Mouse (Mus musculus) stomach, embryonic 14.5 days (tissue): Measurements from ENCODE around the gene Entpd1. TPM values are rescaled to one million over a fixed set of nuclear protein-coding genes. Genes with fewer than 3 reads are reported as not detected.
"Not testable (repeated sequence)": the region's sequence is repeated elsewhere in the genome, so short reads cannot be mapped to it uniquely, and the experiment has no call there.

Experiments used
- ATAC-seq: fragments of 200-750 bp; cut with Nextera tagmentation; 2 replicates; pipeline ENCODE4 v1.8.0; 2017; ENCODE audit warnings: low read depth, moderate TSS enrichment; ENCODE audit not compliant: insufficient number of reproducible peaks, insufficient read depth, low FRiP score
- H3K27ac ChIP-seq: fragments of 300-500 bp; sonication (generic); 2 replicates; pipeline ENCODE4 v1.5.1; 2014; ENCODE audit warnings: mild to moderate bottlenecking, low read length, moderate library complexity, mixed read lengths
- H3K27me3 ChIP-seq: fragments of 300-500 bp; sonication (generic); 2 replicates; pipeline ENCODE4 v1.6.1; 2014; ENCODE audit warnings: low read length, control low read depth, mixed read lengths; ENCODE audit not compliant: control insufficient read depth, insufficient read depth
- H3K36me3 ChIP-seq: fragments of 300-500 bp; sonication (generic); 2 replicates; pipeline ENCODE4 v1.6.1; 2014; ENCODE audit warnings: mild to moderate bottlenecking, control low read depth, low read length, moderate library complexity, mixed read lengths; ENCODE audit not compliant: control insufficient read depth, insufficient read depth
- H3K4me1 ChIP-seq: fragments of 300-500 bp; sonication (generic); 2 replicates; pipeline ENCODE4 v1.6.1; 2014; ENCODE audit warnings: low read length, control low read depth, mixed read lengths; ENCODE audit not compliant: control insufficient read depth, insufficient read depth
- H3K4me2 ChIP-seq: fragments of 300-500 bp; sonication (generic); replicated peaks from 2 replicates; pipeline ENCODE4 v1.6.1; 2014; ENCODE audit warnings: low read depth, low read length, control low read depth
- H3K4me3 ChIP-seq: fragments of 300-500 bp; sonication (generic); 2 replicates; pipeline ENCODE4 v1.5.1; 2014; ENCODE audit warnings: low read depth, low read length, control low read depth
- H3K9ac ChIP-seq: fragments of 300-500 bp; sonication (generic); replicated peaks from 2 replicates; pipeline ENCODE4 v1.6.1; 2014; ENCODE audit warnings: low read depth, mild to moderate bottlenecking, control low read depth, low read length, moderate library complexity, mixed read lengths
- H3K9me3 ChIP-seq: fragments of 300-500 bp; sonication (generic); 2 replicates; pipeline ENCODE4 v1.6.1; 2016; ENCODE audit warnings: low read depth, low read length, control low read depth; ENCODE audit not compliant: control insufficient read depth
- WGBS: fragments of 180-500 bp; shearing (Covaris S2); extraction: QIAGEN DNeasy Blood & Tissue Kit; methylation state at CpG from one replicate; pipeline ENCODE4 v1.1.7; 2014; 5-methylcytosine and 5-hydroxymethylcytosine counted together
- polyA plus RNA-seq: library from polyadenylated mRNA; unstranded; fragments of >200 nt; fragmentation: Nextera tagmentation; extraction: Ambion mirVana; gene quantifications from 2 replicates; pipeline ENCODE4 v1.2.1, GENCODE M21; 2014

The Entpd1 gene
- polyA plus RNA-seq, 1 experiment from 2014 or later, result 11.3 TPM

- Histone ChIP-seq H3K36me3 (peaks cover 12% of the 10 kb centered on the region; the same call in 1 of the 2 replicates), H3K9ac (no peak overlapping the region), H3K4me3 (no peak overlapping the region), H3K9me3 (no peaks in the 10 kb centered on the region), H3K4me2 (no peak overlapping the region), H3K27me3 (no peaks in the 10 kb centered on the region), H3K27ac (no peak overlapping the region), H3K4me1 (no peaks in the 10 kb centered on the region)
- ATAC-seq, result no peak
- 93% methylated on average over 9 of the region's 9 CpGs for WGBS
These were observed 7.0 kb upstream of the Entpd1 start for GRCm38 (mm10) chr19:40605189-40605588.

GRCm38 (mm10) chr19:40607676-40608075, 4.5 kb upstream of the Entpd1 start:
- H3K36me3 ChIP-seq, result peaks cover 12% of the 10 kb centered on the region; the same call in 1 of the 2 replicates
- no peak overlapping the region for H3K27ac ChIP-seq
- H3K4me2 ChIP-seq, result no peak overlapping the region
- no peaks in the 10 kb centered on the region for H3K27me3 ChIP-seq
- H3K4me3 ChIP-seq, result no peak overlapping the region
- WGBS, result 85% methylated on average over 6 of the region's 6 CpGs
- H3K9ac ChIP-seq, result no peak overlapping the region
- peaks cover 5% of the 10 kb centered on the region for H3K4me1 ChIP-seq
- ATAC-seq, result no peak
- H3K9me3 ChIP-seq, result no peaks in the 10 kb centered on the region

GRCm38 (mm10) chr19:40614811-40615210, 2.6 kb downstream of the Entpd1 start:
- no peak overlapping the region for H3K9ac ChIP-seq
- no peaks in the 10 kb centered on the region for H3K27me3 ChIP-seq
- no peak overlapping the region for H3K4me2 ChIP-seq
- peaks cover 5% of the 10 kb centered on the region for H3K4me1 ChIP-seq
- H3K27ac ChIP-seq, result no peak overlapping the region
- WGBS, result 77% methylated on average over 7 of the region's 7 CpGs
- H3K4me3 ChIP-seq, result no peak overlapping the region
- ATAC-seq, result no peak
- H3K36me3 ChIP-seq, result no peaks in the 10 kb centered on the region
- H3K9me3 ChIP-seq, result no peaks in the 10 kb centered on the region

GRCm38 (mm10) chr19:40616021-40616420, 3.9 kb downstream of the Entpd1 start:
- Histone ChIP-seq H3K27me3 (no peaks in the 10 kb centered on the region), H3K27ac (no peak overlapping the region), H3K4me2 (no peak overlapping the region), H3K4me3 (no peak overlapping the region), H3K4me1 (peaks cover 4% of the 10 kb centered on the region), H3K36me3 (no peaks in the 10 kb centered on the region), H3K9ac (no peak overlapping the region), H3K9me3 (no peaks in the 10 kb centered on the region)
- ATAC-seq, result no peak
- 76% methylated on average over 7 of the region's 7 CpGs for WGBS

GRCm38 (mm10) chr19:40621616-40622015, 9.4 kb downstream of the Entpd1 start:
- not testable (repeated sequence) for H3K27ac ChIP-seq, H3K27me3 ChIP-seq, H3K9me3 ChIP-seq, H3K9ac ChIP-seq, H3K36me3 ChIP-seq, ATAC-seq, H3K4me2 ChIP-seq, H3K4me3 ChIP-seq, H3K4me1 ChIP-seq
- 52% methylated on average over 8 of the region's 26 CpGs for WGBS

GRCm38 (mm10) chr19:40625935-40626334, 13.8 kb downstream of the Entpd1 start:
- WGBS, result 55% methylated on average over 12 of the region's 12 CpGs
- Histone ChIP-seq H3K27me3 (no peaks in the 10 kb centered on the region), H3K36me3 (no peaks in the 10 kb centered on the region), H3K9ac (no peak overlapping the region), H3K9me3 (no peaks in the 10 kb centered on the region), H3K4me2 (no peak overlapping the region), H3K4me1 (no peaks in the 10 kb centered on the region), H3K4me3 (no peak overlapping the region), H3K27ac (no peak overlapping the region)
- ATAC-seq, result no peak

- Histone ChIP-seq H3K27ac (no peak overlapping the region), H3K9me3 (no peaks in the 10 kb centered on the region)
- ATAC-seq, result no peak
These were observed 16.8 kb downstream of the Entpd1 start for GRCm38 (mm10) chr19:40628950-40629349.

GRCm38 (mm10) chr19:40630096-40630495, 17.9 kb downstream of the Entpd1 start:
- 81% methylated on average over 3 of the region's 3 CpGs for WGBS
- H3K9ac ChIP-seq, result no peak overlapping the region
- no peak overlapping the region for H3K4me3 ChIP-seq
- H3K9me3 ChIP-seq, result no peaks in the 10 kb centered on the region
- H3K27me3 ChIP-seq, result no peaks in the 10 kb centered on the region
- H3K36me3 ChIP-seq, result no peaks in the 10 kb centered on the region
- H3K4me2 ChIP-seq, result no peak overlapping the region
- no peak for ATAC-seq
- H3K27ac ChIP-seq, result no peak overlapping the region
- H3K4me1 ChIP-seq, result no peaks in the 10 kb centered on the region

More at GRCm38 (mm10) chr19:40628950-40629349, 16.8 kb downstream of the Entpd1 start:
- H3K4me1 ChIP-seq, result no peaks in the 10 kb centered on the region
- no peak overlapping the region for H3K4me3 ChIP-seq
- H3K36me3 ChIP-seq, result no peaks in the 10 kb centered on the region
- H3K9ac ChIP-seq, result no peak overlapping the region
- H3K27me3 ChIP-seq, result no peaks in the 10 kb centered on the region
- H3K4me2 ChIP-seq, result no peak overlapping the region

GRCm38 (mm10) chr19:40630606-40631005, 18.4 kb downstream of the Entpd1 start:
- H3K27me3 ChIP-seq, result no peaks in the 10 kb centered on the region
- whole genome bisulfite sequencing, result 77% methylated on average over 7 of the region's 7 CpGs
- no peaks in the 10 kb centered on the region for H3K4me1 ChIP-seq
- no peak for ATAC-seq
- no peaks in the 10 kb centered on the region for H3K36me3 ChIP-seq
- H3K4me3 ChIP-seq, result no peak overlapping the region
- H3K9ac ChIP-seq, result no peak overlapping the region
- no peaks in the 10 kb centered on the region for H3K9me3 ChIP-seq
- H3K27ac ChIP-seq, result no peak overlapping the region
- no peak overlapping the region for H3K4me2 ChIP-seq
